Comparison of ENCODE assay signal across 8 mouse cellular contexts in the genomic region with DNA sequence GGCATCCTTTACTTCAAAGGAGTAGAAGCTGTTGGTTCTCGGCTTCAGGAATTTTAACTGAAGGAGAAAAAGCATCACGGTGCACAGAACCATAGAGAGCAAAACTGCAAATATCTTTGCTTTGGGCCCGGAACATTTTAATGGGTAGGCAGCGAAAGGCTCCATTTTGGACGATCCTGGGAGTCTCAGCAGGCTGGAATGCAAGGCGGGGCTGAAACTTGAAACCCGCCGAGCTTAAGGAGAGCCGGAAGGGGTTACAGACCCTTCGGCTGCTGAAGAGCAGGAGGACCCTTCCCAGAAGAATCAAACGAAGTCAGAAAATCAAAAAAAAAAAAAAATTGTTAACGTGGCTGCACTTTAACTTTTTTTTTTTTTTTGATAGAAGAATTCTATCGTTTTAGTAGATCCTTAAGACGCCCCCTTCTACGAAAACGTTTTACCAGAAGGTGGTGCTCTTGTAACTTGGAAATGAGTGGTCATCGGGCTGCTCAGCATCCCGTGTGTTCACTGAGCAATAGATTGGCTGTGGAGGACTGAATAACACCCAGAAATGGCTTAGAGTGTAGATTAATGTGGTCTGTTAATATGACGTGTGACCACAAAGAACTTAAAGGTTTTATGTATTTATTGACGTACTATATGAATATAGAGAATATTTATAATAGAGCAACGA. TPM values are rescaled to one million over a fixed set of nuclear protein-coding genes. Genes with fewer than 3 reads are reported as not detected.
DNase-seq lines count a peak whose midpoint lies in the region; ATAC-seq lines count a peak whose summit lies in the region.

A gene (minus strand): TSS at position 200 of the 673 bp plus-strand sequence.

- intact Hi-C loops in gastrocnemius, postnatal 14 days (cut with DNase I; ENCODE audit: low total_unique reads), result loop anchor here (5.0 kb wide), 1 partner anchor 216 kb away; no protein-coding TSS in a partner anchor
- intact Hi-C loops in left cerebral cortex, postnatal 25 days (cut with DNase I), result loop anchor here (10.0 kb wide), 1 partner anchor 568 kb away; a partner anchor contains a TSS

- H3K4me3 ChIP-seq in hindbrain, embryonic 16.5 days (ENCODE audit: low read length), result peak within 1 kb of the TSS; percentile 40

- no peaks in the 10 kb centered on the region; the same call in 1 of the 2 replicates for H3K4me1 ChIP-seq in hindbrain, embryonic 16.5 days (ENCODE audit: control insufficient read depth, insufficient read depth, low read depth, low read length)

- DNase-seq in NIH3T3 (ENCODE audit: low read depth), result peak; percentile 85
- DNase-seq in brain, embryonic 18.5 days (ENCODE audit: low read depth, low spot score), result peak; percentile 66
- DNase-seq in gastrocnemius, postnatal 14 days, result peak; percentile 68
- peak; percentile 52 to 72 for DNase-seq in left cerebral cortex, postnatal 25 days (ENCODE audit: low spot score in 2 of 2)
- DNase-seq in right cerebral cortex, postnatal 14 days, result peak; percentile 23

- peak within 1 kb of the TSS; percentile 41 for H3K9ac ChIP-seq in hindbrain, embryonic 16.5 days (ENCODE audit: low read depth, low read length)

- no peaks in the 10 kb centered on the region for H3K9me3 ChIP-seq in hindbrain, embryonic 16.5 days (ENCODE audit: control insufficient read depth, low read length)

- 6% methylated on average over 21 of the region's 21 CpGs for WGBS in hindbrain, embryonic 16.5 days

- H3K27me3 ChIP-seq in hindbrain, embryonic 16.5 days (replicated peaks; ENCODE audit: control insufficient read depth, insufficient read depth, low read length), result no peaks in the 10 kb centered on the region

- peak within 1 kb of the TSS; percentile 57 for H3K4me2 ChIP-seq in hindbrain, embryonic 16.5 days (ENCODE audit: low read length)

- 0 out of 2 replicates have a peak within 1 kb of the TSS, but pooled peaks have one; percentile 4 for H3K27ac ChIP-seq in hindbrain, embryonic 16.5 days (ENCODE audit: low read depth, low read length)

- H3K36me3 ChIP-seq in hindbrain, embryonic 16.5 days (ENCODE audit: control insufficient read depth, insufficient read depth, low read length), result no peaks in the 10 kb centered on the region

- peak; percentile 92 for ATAC-seq in hindbrain, embryonic 16.5 days
- peak; percentile 80 for ATAC-seq in megakaryocyte progenitor cell, adult 5-6 weeks (replicated peaks; ENCODE audit: poor library complexity)
- ATAC-seq in inflammation-experienced regulatory T-cells, adult 6 months, result no peak

RNA-seq across cellular contexts. Expression of the gene that starts here (rescaled TPM):
- total RNA-seq in gastrocnemius, postnatal 14 days (2021), result 10 to 100 TPM; 20.8 to 27.5 TPM
- 60.3 and 64.8 TPM in 2 replicates for polyA plus RNA-seq in hindbrain, embryonic 16.5 days (2015; fragmentation: Nextera tagmentation; extraction: Ambion mirVana)
- total RNA-seq in left cerebral cortex, postnatal 25 days (2021), result 1 to 10 TPM; 9.6 to 9.8 TPM
- total RNA-seq in megakaryocyte progenitor cell, adult 5-6 weeks (2015), result not detected in 2 replicates
- total RNA-seq in megakaryocyte progenitor cell, adult 5-6 weeks (2017), result not detected in 2 replicates
- polyA plus RNA-seq in inflammation-experienced regulatory T-cells, adult 6 months (2017; shearing (Covaris generic)), result not detected

Comparison
In these comparisons a context has a peak if more than half of its experiments do, and no peak if none do; other contexts are left out.
1. RNA of the gene that starts here (total RNA-seq): 20.8 to 27.5 TPM in gastrocnemius, postnatal 14 days and 9.6 to 9.8 TPM in left cerebral cortex, postnatal 25 days; not detected in megakaryocyte progenitor cell, adult 5-6 weeks; every median in the first group is over 10 times any median in the second.
2. RNA of the gene that starts here (polyA plus RNA-seq): 60.3 to 64.8 TPM in hindbrain, embryonic 16.5 days; not detected in inflammation-experienced regulatory T-cells, adult 6 months; every median in the first group is over 10 times any median in the second.
3. Peak in ATAC-seq in megakaryocyte progenitor cell, adult 5-6 weeks; RNA of the gene not detected or under 1 TPM.
4. DNase-seq: peak in every context shown above with its lines; median percentile 85 in NIH3T3; 68 in gastrocnemius, postnatal 14 days; 66 in brain, embryonic 18.5 days; 62 in left cerebral cortex, postnatal 25 days; 23 in right cerebral cortex, postnatal 14 days.